In genomic region chr13:31557768-31558520, GRCm38 (mm10) we compare ENCODE assay signal across 8 mouse cellular contexts. TPM values are rescaled to one million over a fixed set of nuclear protein-coding genes. Genes with fewer than 3 reads are reported as not detected.
DNase-seq lines count a peak whose midpoint lies in the region; ATAC-seq and TF ChIP-seq lines count a peak whose summit lies in the region.

No protein-coding gene starts in this region.

- peak overlapping the region; percentile 67 for H3K4me3 ChIP-seq in heart, postnatal 0 days (ENCODE audit: low read depth, low read length)

- no peak for TF ChIP-seq CTCF in heart, postnatal 0 days (IDR thresholded peaks at IDR 0.05; ENCODE audit: low read depth)

- ATAC-seq in heart, postnatal 0 days (ENCODE audit: insufficient read depth, low read depth) = peak; percentile 47
- ATAC-seq in erythroid progenitor cell, adult 5-6 weeks (replicated peaks; ENCODE audit: low FRiP score, poor library complexity, severe bottlenecking) = no peak

- peak; percentile 5 to 6 for DNase-seq in spleen, adult 18-20 months
- DNase-seq in spleen, postnatal 4 days (ENCODE audit: low spot score in 2 of 2) = no peak
- peak; percentile 61 for DNase-seq in embryo, embryonic 9.5 days (ENCODE audit: extremely low spot score)
- no peak for DNase-seq in heart, postnatal 0 days (ENCODE audit: low spot score)
- peak; percentile 80 for DNase-seq in kidney, postnatal 14 days
- DNase-seq in lung, postnatal 10 days = peak; percentile 80
- peak; percentile 45 for DNase-seq in ovary, postnatal 14 days (ENCODE audit: low spot score)

- WGBS in heart, postnatal 0 days = under 1% methylated on average over 73 of the region's 73 CpGs

- peak overlapping the region; percentile 97 for H3K4me2 ChIP-seq in heart, postnatal 0 days (ENCODE audit: low read depth, low read length)

- no peak for TF ChIP-seq EP300 in heart, postnatal 0 days (IDR thresholded peaks at IDR 0.05; ENCODE audit: low read depth)

- peaks cover 93% of the 10 kb centered on the region for H3K27me3 ChIP-seq in heart, postnatal 0 days (ENCODE audit: control insufficient read depth, insufficient read depth, low read length)

- no peak overlapping the region for H3K27ac ChIP-seq in heart, postnatal 0 days (ENCODE audit: low read depth)

- no peaks in the 10 kb centered on the region for H3K36me3 ChIP-seq in heart, postnatal 0 days (replicated peaks; ENCODE audit: control insufficient read depth, insufficient read depth, low read length)

- H3K4me1 ChIP-seq in heart, postnatal 0 days (ENCODE audit: control insufficient read depth, insufficient read depth) = peaks cover 7% of the 10 kb centered on the region; the same call in 1 of the 2 replicates

- H3K9me3 ChIP-seq in heart, postnatal 0 days (replicated peaks; ENCODE audit: control insufficient read depth, low read length) = no peaks in the 10 kb centered on the region

- no peak overlapping the region for H3K9ac ChIP-seq in heart, postnatal 0 days (replicated peaks; ENCODE audit: low read depth, low read length)

RNA-seq across cellular contexts. Expression of gene A530084C06Rik, which starts 1.2 kb away (rescaled TPM):
- not detected in 2 replicates for total RNA-seq in heart, postnatal 0 days (2014; rRNA removed; ENCODE audit: low replicate concordance)
- polyA plus RNA-seq in heart, postnatal 0 days (2015; fragmentation: Nextera tagmentation; extraction: Ambion mirVana) = not detected in 2 replicates
- total RNA-seq in erythroid progenitor cell, adult 5-6 weeks (2015; ENCODE audit: low replicate concordance) = not detected in 2 replicates
- not detected in 2 replicates for total RNA-seq in erythroid progenitor cell, adult 5-6 weeks (2017; ENCODE audit: low replicate concordance)

RNA-seq across cellular contexts. Expression of gene Foxq1, which starts 2.0 kb away (rescaled TPM):
- 0.54 and 8.0 TPM in 2 replicates for total RNA-seq in heart, postnatal 0 days (2014; rRNA removed; ENCODE audit: low replicate concordance)
- 0.07 TPM in 2 replicates for polyA plus RNA-seq in heart, postnatal 0 days (2015; fragmentation: Nextera tagmentation; extraction: Ambion mirVana)
- not detected in 2 replicates for total RNA-seq in erythroid progenitor cell, adult 5-6 weeks (2015; ENCODE audit: low replicate concordance)
- not detected in 2 replicates for total RNA-seq in erythroid progenitor cell, adult 5-6 weeks (2017; ENCODE audit: low replicate concordance)

Comparison
In these comparisons a context has a peak if more than half of its experiments do, and no peak if none do; other contexts are left out.
1. DNase-seq: peak in spleen, adult 18-20 months (2 of 2), embryo, embryonic 9.5 days (single experiment), kidney, postnatal 14 days (single experiment), lung, postnatal 10 days (single experiment) and ovary, postnatal 14 days (single experiment); none in spleen, postnatal 4 days (0 of 2) and heart, postnatal 0 days (single experiment).